Mouse (Mus musculus) monocyte, adult 2 months (primary cell): ENCODE measurements around the gene Slc22a29.
"Not testable (repeated sequence)": the region's sequence is repeated elsewhere in the genome, so short reads cannot be mapped to it uniquely, and the experiment has no call there.

ENCODE experiments used
- DNase-seq, 2 experiments: peaks; one replicate each; pipeline ENCODE4 v3.0.0; 2022; ENCODE audit warnings: low spot score in 2 of 2, low read depth in 1 of 2

The Slc22a29 gene

DNA sequence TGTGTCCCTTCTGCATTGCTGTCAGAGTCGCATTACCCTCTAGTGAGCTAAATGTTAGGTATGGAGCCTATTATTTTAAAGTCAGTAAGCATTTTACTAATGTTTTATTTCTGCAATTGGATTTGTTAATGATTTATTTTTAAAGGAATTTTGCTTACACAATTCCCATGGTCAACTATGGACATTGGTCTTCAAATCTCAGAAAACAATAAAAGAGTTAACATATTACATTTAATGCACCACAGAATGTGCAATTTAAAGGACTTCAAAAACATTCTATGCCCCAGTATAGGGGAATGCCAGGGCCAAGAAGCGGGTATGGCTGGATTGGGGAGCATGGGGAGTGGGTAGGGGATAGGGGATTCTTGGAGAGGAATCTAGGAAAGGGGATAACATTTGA lies at the start of gene Slc22a29:
Slc22a29 (minus strand) TSS at position 101 of the 400 bp plus-strand sequence.
- no peak for DNase-seq

DNA sequence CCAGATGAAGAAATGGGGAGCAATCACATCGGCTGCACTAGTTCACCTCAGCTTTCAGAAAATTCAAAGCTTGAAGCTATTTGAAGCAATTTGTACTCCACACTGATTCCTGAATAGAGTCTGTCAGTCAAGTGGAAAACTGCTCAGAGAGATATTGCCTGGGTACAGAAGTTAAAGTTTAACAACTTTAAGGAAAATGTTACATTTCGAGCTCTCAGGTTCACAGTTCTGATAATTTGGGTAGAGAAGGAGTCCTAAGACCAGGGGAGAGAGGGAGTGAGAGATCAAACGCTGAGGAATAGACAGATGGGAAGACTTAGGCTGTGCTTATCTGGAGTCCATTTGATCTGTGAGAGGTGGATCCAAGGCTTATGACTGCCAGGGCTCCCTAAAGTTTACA lies 46.6 kb upstream of the Slc22a29 start:
- no peak for DNase-seq

DNA sequence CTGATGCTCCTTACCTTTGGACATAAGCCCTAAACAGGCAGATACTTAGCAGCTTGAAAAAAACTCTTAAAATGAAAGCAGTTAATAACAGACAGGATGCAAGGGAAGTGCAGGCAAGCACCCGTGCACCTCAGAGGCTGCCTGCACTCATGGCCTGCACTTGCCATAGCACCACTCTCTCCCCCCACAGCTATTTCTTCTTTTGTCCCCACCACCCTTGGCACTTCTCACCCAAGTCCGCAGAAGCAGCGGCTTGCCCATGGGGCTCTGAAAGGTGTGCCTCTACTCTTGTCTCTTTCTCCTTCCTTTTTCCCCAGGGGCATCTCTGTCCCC lies 34.0 kb upstream of the Slc22a29 start:
- DNase-seq: no peak

DNA sequence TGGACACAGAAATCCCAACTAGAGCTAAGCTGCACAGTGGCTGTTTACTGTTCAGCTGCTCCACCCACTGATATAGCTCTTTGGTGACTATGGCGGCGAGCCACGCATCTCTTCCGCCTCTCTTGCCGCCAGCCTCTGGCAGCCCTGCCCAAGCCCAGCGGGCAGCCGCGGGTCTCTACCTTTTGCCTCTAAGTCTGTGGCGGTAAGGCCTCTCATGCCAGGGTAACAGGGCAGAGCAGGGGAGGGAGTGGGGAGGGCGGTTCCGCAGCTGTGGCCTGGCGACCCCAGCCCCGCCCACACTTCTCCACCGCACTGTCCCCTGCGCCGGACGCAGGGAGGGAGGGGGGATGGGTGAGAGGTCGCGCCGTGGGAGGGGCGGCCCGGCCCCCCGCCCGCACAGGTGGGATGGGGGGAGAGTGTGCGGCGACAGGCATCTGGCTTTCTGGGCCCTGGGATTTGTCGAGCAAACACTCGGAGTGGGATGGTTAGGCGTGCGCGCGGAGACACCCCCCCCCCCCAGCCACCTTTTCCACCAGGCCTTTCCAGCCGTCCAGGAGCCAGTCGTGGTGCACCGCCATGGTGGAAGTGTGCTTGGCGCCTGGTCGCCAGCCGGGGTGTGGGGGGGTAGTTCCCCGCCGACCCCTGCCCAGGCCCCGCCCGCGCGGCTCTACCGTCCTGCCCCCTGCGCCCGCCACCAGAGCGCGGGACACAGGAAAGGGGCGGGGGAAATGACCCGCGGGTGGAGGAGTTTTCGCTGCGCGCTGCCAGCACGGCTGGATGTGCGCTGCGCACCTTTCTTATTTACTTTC lies 33.4 kb upstream of the Slc22a29 start:
- no peak for DNase-seq

DNA sequence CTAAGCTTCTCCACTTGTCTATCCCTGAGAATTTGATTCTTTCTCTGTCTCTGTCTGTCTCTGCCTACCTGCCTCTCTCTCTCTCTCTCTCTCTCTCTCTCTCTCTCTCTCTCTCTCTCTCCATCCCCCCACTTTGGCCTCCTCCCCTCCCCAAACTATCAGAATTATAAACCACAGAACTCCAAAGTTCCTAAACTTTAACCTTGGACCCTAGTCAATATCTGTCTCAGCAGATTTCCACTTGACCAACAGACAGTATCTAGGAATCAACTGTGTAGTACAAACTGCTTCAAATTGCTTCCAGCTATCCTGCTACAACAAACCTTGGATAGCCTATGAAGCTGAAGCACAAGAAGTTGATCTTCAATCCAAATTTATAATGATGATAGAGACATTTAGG lies 10.2 kb upstream of the Slc22a29 start:
- no peak for DNase-seq

DNA sequence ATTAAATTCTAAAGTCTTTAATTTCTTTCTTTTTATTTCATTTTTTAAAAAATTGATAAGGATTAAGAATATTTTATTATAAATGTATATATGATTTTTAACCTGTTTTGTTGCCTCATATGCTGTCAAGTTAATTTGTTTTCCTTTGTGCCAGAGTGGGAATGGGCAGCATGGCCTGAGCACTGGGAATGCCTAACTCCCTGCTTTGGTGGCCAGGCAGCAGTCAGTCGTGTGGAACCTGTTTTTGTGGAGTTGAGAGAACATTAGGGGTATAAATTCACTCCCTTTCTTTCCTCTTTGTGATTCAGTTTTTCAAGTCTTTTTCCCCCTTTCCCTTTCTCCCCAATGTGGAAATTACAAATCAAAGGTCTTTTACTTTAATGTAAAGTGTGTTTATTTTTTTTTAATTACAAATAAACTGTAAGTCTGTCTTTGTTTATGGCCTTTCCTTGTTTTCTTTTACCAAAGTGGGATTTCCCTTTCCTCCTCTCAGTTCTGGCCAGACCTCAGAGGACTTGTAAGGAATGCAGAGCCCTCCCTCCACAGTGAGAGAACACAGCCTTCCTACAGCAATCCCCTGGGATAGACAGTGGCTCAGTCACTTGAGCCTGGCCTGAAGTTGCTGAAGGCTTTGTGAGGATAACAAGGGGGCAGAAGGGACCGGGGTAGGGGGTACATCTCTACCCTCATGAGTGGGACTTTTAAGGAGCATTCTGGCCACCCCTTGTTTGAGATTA lies 69.7 kb downstream of the Slc22a29 start:
- DNase-seq: no peak

DNA sequence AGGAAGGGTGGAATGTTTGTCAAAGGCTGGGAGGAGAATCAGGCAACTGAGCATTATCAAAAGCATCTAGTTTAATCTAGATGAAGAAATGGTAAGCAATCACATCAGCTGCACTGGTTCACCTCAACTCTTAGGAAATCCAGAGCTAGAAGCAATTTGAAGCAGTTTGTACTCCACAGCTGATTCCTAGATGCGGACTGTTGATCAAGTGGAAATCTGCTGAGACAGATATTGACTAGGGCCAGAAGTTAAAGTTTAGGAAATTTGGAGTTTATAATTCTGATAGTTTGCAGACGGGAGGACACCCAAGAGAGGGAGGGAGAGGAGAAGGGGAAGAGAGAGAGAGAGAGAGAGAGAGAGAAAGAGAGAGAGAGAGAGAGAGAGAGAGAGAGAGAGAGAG lies 76.0 kb downstream of the Slc22a29 start:
- not testable (repeated sequence) for DNase-seq

DNA sequence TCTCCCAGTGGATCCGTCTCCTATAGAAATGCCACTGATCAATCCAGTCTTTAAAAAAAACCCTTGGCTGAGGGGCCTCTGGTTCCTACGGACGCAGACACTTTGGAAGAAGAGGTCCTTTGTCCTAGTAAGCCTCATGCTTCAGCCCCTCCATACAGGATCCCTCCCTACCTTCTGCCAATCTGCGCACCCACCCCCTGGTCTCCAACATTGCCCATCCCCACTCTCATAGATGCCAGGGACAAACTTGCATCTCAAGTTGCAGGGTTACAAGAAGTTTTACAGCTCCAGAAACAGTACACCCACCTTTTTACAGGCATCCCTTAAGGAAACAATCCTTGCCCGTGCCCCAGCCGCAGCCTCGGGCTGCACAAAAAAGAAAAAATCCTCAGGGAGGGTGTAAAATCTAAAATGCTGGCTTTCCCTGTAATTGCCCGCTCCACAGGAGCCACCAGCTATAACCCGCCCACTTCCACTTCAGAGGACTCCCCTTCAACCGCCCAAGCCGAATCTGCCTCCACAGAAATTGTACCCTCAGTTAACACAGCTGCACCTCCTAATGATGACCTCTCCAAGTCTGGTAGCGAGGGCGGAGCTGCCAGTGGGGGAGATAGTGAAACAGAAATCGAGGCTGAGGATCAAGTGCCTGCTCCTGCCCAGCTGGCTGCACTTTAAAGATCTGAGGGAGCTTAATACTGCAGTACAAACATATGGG lies 84.4 kb downstream of the Slc22a29 start:
- DNase-seq: not testable (repeated sequence)

DNA sequence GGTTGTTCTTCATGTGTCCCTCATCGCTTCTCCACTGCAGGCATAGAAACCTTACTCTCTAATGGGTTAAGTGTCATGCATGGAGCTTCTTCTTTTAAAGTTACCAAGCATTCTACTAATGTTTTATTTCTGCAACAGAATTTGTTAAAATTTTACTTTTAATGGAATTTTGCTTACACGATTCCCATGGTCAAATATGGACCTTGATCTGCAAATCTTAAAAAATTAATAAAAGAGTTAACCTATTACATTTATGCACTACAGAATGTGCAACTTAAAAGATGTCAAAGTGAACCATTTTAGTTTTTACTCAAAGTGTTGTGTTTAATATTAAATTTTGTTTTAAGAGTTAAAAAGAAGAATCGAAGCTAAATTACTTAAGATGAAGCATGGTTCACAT lies 86.8 kb downstream of the Slc22a29 start, which contains the start of gene Slc22a28:
Slc22a28 (minus strand) TSS at position 102 of the 400 bp plus-strand sequence.
- DNase-seq: not testable (repeated sequence)
